Mouse (Mus musculus) heart, embryonic 13.5 days (tissue): ENCODE data around the gene Otub1. TPM values are rescaled to one million over a fixed set of nuclear protein-coding genes. Genes with fewer than 3 reads are reported as not detected.
A peak's percentile ranks its signal among the peaks of the same experiment; 100 is the strongest.

Experiments
- ATAC-seq: fragments of 200-750 bp; cut with Nextera tagmentation; 2 replicates; pipeline ENCODE4 v1.8.0; 2017; ENCODE audit warnings: moderate TSS enrichment; ENCODE audit not compliant: insufficient number of reproducible peaks, low FRiP score, low TSS enrichment; ENCODE audit errors: extremely low read depth
- H3K27ac ChIP-seq: fragments of 300-500 bp; sonication (generic); replicated peaks from 2 replicates; pipeline ENCODE4 v1.5.1; 2015; ENCODE audit warnings: moderate library complexity, mild to moderate bottlenecking, inconsistent platforms
- H3K27me3 ChIP-seq: fragments of 300-500 bp; sonication (generic); replicated peaks from 2 replicates; pipeline ENCODE4 v1.6.1; 2015; ENCODE audit warnings: mild to moderate bottlenecking, inconsistent platforms
- H3K36me3 ChIP-seq: fragments of 300-500 bp; sonication (generic); 2 replicates; pipeline ENCODE4 v1.6.1; 2015; ENCODE audit warnings: mild to moderate bottlenecking, inconsistent platforms
- H3K4me1 ChIP-seq: fragments of 300-500 bp; sonication (generic); 2 replicates; pipeline ENCODE4 v1.6.1; 2015; ENCODE audit warnings: inconsistent platforms
- H3K4me2 ChIP-seq: fragments of 300-500 bp; sonication (generic); 2 replicates; pipeline ENCODE4 v1.6.1; 2015; ENCODE audit warnings: inconsistent platforms, mild to moderate bottlenecking, moderate library complexity
- H3K4me3 ChIP-seq: fragments of 300-500 bp; sonication (generic); 2 replicates; pipeline ENCODE4 v1.5.1; 2015; ENCODE audit warnings: moderate library complexity, mild to moderate bottlenecking, inconsistent platforms
- H3K9ac ChIP-seq: fragments of 300-500 bp; sonication (generic); 2 replicates; pipeline ENCODE4 v1.6.1; 2015; ENCODE audit warnings: inconsistent platforms, mild to moderate bottlenecking, moderate library complexity
- H3K9me3 ChIP-seq: fragments of 300-500 bp; sonication (generic); 2 replicates; pipeline ENCODE4 v1.6.1; 2016; ENCODE audit warnings: inconsistent platforms
- WGBS: fragments of 180-500 bp; shearing (Covaris S2); methylation state at CpG from one replicate; pipeline ENCODE4 v1.1.7; 2015; ENCODE audit warnings: mixed read lengths; 5-methylcytosine and 5-hydroxymethylcytosine counted together
- polyA plus RNA-seq: library from polyadenylated mRNA; unstranded; fragments of >200 nt; fragmentation: Nextera tagmentation; extraction: Ambion mirVana; gene quantifications from 2 replicates; pipeline ENCODE4 v1.2.1, GENCODE M21; 2015

The Otub1 gene
- polyA plus RNA-seq, 1 experiment from 2014 or later: 147 TPM

DNA sequence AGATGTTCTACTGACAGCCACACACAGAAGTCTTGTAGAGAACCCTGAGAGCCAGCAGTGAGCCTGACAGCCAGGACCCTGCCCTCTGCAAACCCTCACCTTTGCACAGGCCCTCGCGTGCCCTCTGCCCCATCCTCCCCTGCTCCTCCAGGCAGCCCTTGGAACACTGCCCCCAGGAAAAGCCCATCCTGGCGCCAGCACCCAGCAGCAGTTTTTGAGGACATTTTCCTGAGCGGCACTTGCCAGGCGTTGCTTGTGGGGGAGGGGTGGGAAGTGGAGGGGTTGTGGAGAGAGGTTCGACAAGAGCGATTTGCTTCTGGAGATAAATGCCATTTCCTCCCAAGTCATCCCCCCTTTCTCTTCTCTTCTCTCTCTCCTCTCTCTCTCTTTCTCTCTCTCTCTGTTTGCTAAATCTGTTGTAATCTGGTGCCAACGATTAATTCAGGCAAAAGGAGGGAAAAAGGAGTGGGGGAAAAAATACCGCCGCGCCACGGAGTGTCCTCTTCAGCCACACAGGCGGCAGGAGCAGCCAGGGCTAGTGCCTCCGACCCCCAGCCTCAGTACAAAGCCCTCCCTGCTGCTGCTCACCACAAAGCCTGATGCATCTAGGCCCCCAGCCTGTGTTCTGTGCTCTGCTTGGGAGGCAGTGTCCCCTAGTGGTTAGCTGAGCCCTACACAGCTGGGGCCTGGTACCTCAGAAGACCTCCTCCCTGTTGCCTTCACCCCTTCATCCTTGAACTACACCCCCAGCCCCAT, 45.8 kb downstream of the Otub1 start:
- Histone ChIP-seq H3K27ac (no peak overlapping the region), H3K27me3 (peaks cover 74% of the 10 kb centered on the region), H3K4me3 (no peak overlapping the region), H3K9ac (peak overlapping the region; percentile 63), H3K4me1 (peaks cover 48% of the 10 kb centered on the region), H3K9me3 (no peaks in the 10 kb centered on the region), H3K36me3 (no peaks in the 10 kb centered on the region), H3K4me2 (peak overlapping the region; percentile 48)
- 4% methylated on average over 14 of the region's 14 CpGs for WGBS
- no peak for ATAC-seq

DNA sequence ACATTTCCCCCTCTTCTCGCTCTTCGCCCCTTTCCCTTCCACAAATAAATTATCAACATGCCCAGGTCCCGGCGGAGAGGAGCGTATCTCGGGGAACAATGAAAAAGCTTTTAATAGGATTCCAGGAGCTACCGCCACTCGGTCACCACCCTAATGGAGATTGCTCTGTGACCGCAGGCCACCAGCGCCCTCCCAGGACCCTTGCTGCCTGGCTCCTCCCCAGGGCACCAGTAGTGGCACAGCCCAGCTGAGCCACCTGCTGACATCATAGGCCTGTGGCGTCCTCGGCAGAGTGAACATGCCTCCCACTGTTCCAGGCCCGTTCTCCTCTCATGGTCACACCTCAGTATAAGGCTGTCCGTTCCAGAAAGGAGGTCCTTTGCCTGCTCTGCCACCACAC, 48.4 kb downstream of the Otub1 start:
- no peak overlapping the region for H3K4me3 ChIP-seq
- H3K27ac ChIP-seq: 0 out of 2 replicates have a peak overlapping the region, but pooled peaks have one; percentile 30
- H3K27me3 ChIP-seq: peaks cover 54% of the 10 kb centered on the region
- no peak for ATAC-seq
- peaks cover 54% of the 10 kb centered on the region for H3K4me1 ChIP-seq
- no peaks in the 10 kb centered on the region for H3K9me3 ChIP-seq
- H3K36me3 ChIP-seq: no peaks in the 10 kb centered on the region
- WGBS: 32% methylated on average over 14 of the region's 14 CpGs
- H3K9ac ChIP-seq: peak overlapping the region; percentile 38
- no peak overlapping the region for H3K4me2 ChIP-seq

GRCm38 (mm10) chr19:7155196-7155595, 50.9 kb downstream of the Otub1 start:
- Histone ChIP-seq H3K36me3 (no peaks in the 10 kb centered on the region), H3K4me1 (peaks cover 59% of the 10 kb centered on the region)
- 73% methylated on average over 6 of the region's 6 CpGs for WGBS

GRCm38 (mm10) chr19:7153232-7153631, 52.9 kb downstream of the Otub1 start:
- H3K4me1 ChIP-seq: peaks cover 68% of the 10 kb centered on the region
- no peak for ATAC-seq
- WGBS: 33% methylated on average over 7 of the region's 7 CpGs
- no peak overlapping the region for H3K9ac ChIP-seq
- H3K9me3 ChIP-seq: no peaks in the 10 kb centered on the region
- peaks cover 42% of the 10 kb centered on the region for H3K27me3 ChIP-seq
- H3K27ac ChIP-seq: no peak overlapping the region
- no peaks in the 10 kb centered on the region for H3K36me3 ChIP-seq
- no peak overlapping the region for H3K4me2 ChIP-seq
- no peak overlapping the region for H3K4me3 ChIP-seq

More at GRCm38 (mm10) chr19:7155196-7155595, 50.9 kb downstream of the Otub1 start:
- H3K9ac ChIP-seq: no peak overlapping the region
- H3K4me2 ChIP-seq: no peak overlapping the region
- no peaks in the 10 kb centered on the region for H3K9me3 ChIP-seq
- no peak overlapping the region for H3K4me3 ChIP-seq
- H3K27me3 ChIP-seq: peaks cover 38% of the 10 kb centered on the region
- no peak overlapping the region for H3K27ac ChIP-seq
- ATAC-seq: no peak

- ATAC-seq: no peak
- Histone ChIP-seq H3K9ac (no peak overlapping the region), H3K4me2 (no peak overlapping the region), H3K27ac (no peak overlapping the region), H3K4me1 (peaks cover 57% of the 10 kb centered on the region), H3K4me3 (no peak overlapping the region), H3K27me3 (peaks cover 42% of the 10 kb centered on the region), H3K36me3 (no peaks in the 10 kb centered on the region), H3K9me3 (no peaks in the 10 kb centered on the region)
- WGBS: 88% methylated on average over 6 of the region's 6 CpGs
Observed at GRCm38 (mm10) chr19:7151927-7152653, 54.0 kb downstream of the Otub1 start.

GRCm38 (mm10) chr19:7151300-7151926, 54.7 kb downstream of the Otub1 start:
- Histone ChIP-seq H3K4me1 (peaks cover 50% of the 10 kb centered on the region), H3K27me3 (peaks cover 46% of the 10 kb centered on the region), H3K36me3 (no peaks in the 10 kb centered on the region), H3K4me3 (no peak overlapping the region), H3K27ac (no peak overlapping the region), H3K9ac (peak overlapping the region; percentile 61), H3K9me3 (no peaks in the 10 kb centered on the region), H3K4me2 (no peak overlapping the region)
- no peak for ATAC-seq
- WGBS: 72% methylated on average over 7 of the region's 7 CpGs

GRCm38 (mm10) chr19:7149158-7149685, 56.9 kb downstream of the Otub1 start:
- Histone ChIP-seq H3K4me2 (no peak overlapping the region), H3K36me3 (no peaks in the 10 kb centered on the region), H3K4me3 (no peak overlapping the region), H3K4me1 (peaks cover 42% of the 10 kb centered on the region), H3K27me3 (peaks cover 63% of the 10 kb centered on the region), H3K9ac (no peak overlapping the region), H3K27ac (no peak overlapping the region), H3K9me3 (no peaks in the 10 kb centered on the region)
- no peak for ATAC-seq
- WGBS: 62% methylated on average over 7 of the region's 7 CpGs

DNA sequence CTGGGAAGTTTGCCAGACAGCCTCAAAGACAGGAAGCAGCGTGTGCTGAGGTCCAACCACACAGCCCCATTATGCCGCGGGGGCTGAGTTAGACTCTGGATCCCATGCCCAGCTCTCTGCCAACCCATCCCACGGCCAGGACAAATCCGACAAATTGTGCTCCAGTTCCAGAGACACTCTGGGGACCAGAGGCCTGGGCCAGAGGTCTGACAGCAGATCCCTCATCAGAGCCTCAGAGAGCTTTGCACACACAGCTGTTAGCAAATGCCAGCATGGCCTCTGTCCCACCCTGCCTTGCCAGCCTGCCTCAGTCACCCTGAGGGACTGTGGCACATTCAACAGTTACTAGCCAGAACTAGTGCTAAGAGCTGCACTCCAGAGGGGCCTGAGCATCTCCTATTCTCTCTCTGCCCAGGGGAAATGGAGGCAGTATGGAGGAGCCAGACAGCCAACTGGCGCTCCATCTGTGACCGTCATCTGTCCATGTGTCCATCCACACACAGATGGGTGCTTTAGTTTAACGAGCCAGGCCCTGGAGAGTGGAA, 57.5 kb downstream of the Otub1 start:
- ATAC-seq: no peak
- Histone ChIP-seq H3K4me2 (no peak overlapping the region), H3K27me3 (peaks cover 64% of the 10 kb centered on the region), H3K4me3 (no peak overlapping the region), H3K36me3 (no peaks in the 10 kb centered on the region), H3K4me1 (peaks cover 48% of the 10 kb centered on the region), H3K27ac (no peak overlapping the region), H3K9me3 (no peaks in the 10 kb centered on the region), H3K9ac (no peak overlapping the region)
- WGBS: 69% methylated on average over 8 of the region's 8 CpGs

Other genes starting within 250 kb of the Otub1 start
- 82.3 and 117 TPM in 2 replicates for gene Ppp1r14b, start 231.3 kb downstream of the Otub1 start, polyA plus RNA-seq
- gene Plcb3, start 229.8 kb downstream of the Otub1 start, polyA plus RNA-seq: 18.1 and 18.6 TPM in 2 replicates
- gene Fkbp2, start 225.8 kb downstream of the Otub1 start, polyA plus RNA-seq: 80.9 and 98.7 TPM in 2 replicates
- 125 and 133 TPM in 2 replicates for gene Vegfb, start 218.7 kb downstream of the Otub1 start, polyA plus RNA-seq
- 33.2 and 35.6 TPM in 2 replicates for gene Dnajc4, start 213.7 kb downstream of the Otub1 start, polyA plus RNA-seq
- 23.3 and 26.8 TPM in 2 replicates for gene Nudt22, start 210.2 kb downstream of the Otub1 start, polyA plus RNA-seq
- 15.8 and 16.6 TPM in 2 replicates for gene Trpt1, start 210.2 kb downstream of the Otub1 start, polyA plus RNA-seq
- 7.6 and 8.1 TPM in 2 replicates for gene Fermt3, start 186.8 kb downstream of the Otub1 start, polyA plus RNA-seq
- gene Stip1, start 166.3 kb downstream of the Otub1 start, polyA plus RNA-seq: 207 and 228 TPM in 2 replicates
- 32.0 and 32.9 TPM in 2 replicates for gene Macrod1, start 149.5 kb downstream of the Otub1 start, polyA plus RNA-seq
- gene Flrt1, start 100.6 kb downstream of the Otub1 start, polyA plus RNA-seq: 1.1 and 1.4 TPM in 2 replicates
- 1,676 and 1,958 TPM in 2 replicates for gene Cox8a, start 11.3 kb upstream of the Otub1 start, polyA plus RNA-seq
- 51.0 and 52.1 TPM in 2 replicates for gene Naa40, start 34.9 kb upstream of the Otub1 start, polyA plus RNA-seq
- 12.7 and 16.5 TPM in 2 replicates for gene Rcor2, start 61.0 kb upstream of the Otub1 start, polyA plus RNA-seq
- gene Mark2, start 135.5 kb upstream of the Otub1 start, polyA plus RNA-seq: 27.3 and 28.8 TPM in 2 replicates
- gene Spindoc, start 176.7 kb upstream of the Otub1 start, polyA plus RNA-seq: 18.8 and 22.3 TPM in 2 replicates
- 3.5 and 3.7 TPM in 2 replicates for gene 2700081O15Rik, start 211.3 kb upstream of the Otub1 start, polyA plus RNA-seq